Mouse (Mus musculus): ENCODE data around the gene Ppp4c. TPM values are rescaled to one million over a fixed set of nuclear protein-coding genes. Genes with fewer than 3 reads are reported as not detected.

The Ppp4c gene
- total and polyA plus RNA-seq, 2 experiments from 2014 or later, result 126 to 143 TPM

DNA sequence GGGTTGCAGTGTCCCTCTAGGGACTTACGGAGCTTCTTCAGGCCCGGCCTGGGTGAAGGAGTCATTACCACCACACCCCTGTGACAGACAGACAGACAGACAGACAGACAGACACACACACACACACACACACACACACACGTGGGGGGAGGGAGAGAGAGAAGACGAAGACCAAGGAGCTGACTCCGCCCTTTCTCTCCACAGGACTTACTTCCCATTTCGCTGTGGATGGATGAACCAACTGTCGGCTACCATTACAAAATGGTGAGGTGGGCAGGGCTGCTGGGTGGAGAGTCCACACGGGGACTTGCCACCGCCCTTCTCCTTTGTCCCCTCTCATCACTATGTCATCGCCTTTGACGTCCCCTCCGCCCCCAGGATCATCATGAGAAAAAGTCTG is 21.5 kb downstream of the Ppp4c start:
- WGBS, result 80% methylated on average over 12 of the region's 12 CpGs
- DNase-seq (ENCODE audit: low spot score) (no peak), ATAC-seq (no peak)
- H3K4me2 ChIP-seq (ENCODE audit: low read depth, low read length), result no peak overlapping the region
- no peaks in the 10 kb centered on the region for H3K27me3 ChIP-seq (ENCODE audit: insufficient read depth, low read length)
- no peak for TF ChIP-seq CTCF (IDR thresholded peaks at IDR 0.05; ENCODE audit: low read depth)
- H3K9me3 ChIP-seq (ENCODE audit: low read length), result no peaks in the 10 kb centered on the region
- no peak overlapping the region for H3K9ac ChIP-seq (replicated peaks; ENCODE audit: low read length)
- no peak overlapping the region for H3K27ac ChIP-seq
- H3K4me3 ChIP-seq (ENCODE audit: low read length), result no peak overlapping the region
- peaks cover 42% of the 10 kb centered on the region for H3K36me3 ChIP-seq (ENCODE audit: insufficient read depth, low read length)
- peaks cover 2% of the 10 kb centered on the region for H3K4me1 ChIP-seq (ENCODE audit: insufficient read depth, low read length)

DNA sequence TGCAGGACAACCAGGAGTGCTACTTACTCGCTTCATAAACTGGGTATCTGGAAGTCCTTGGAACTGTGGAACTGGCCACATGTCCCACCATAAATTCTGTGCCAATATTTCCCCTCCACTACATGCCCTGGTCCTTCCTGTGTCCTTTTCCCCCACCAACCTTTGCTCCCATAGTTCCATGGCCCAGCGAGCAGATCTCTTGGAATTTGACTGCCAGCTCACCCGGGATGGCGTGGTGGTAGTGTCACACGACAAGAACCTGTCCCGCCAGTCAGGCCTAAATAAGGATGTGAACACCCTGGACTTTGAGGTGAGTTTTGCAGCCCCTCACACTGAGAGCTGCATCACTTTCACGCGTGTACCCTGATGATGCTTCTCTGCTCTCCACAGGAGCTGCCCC is 25.3 kb downstream of the Ppp4c start:
- no peak overlapping the region for H3K27ac ChIP-seq
- H3K9ac ChIP-seq (replicated peaks; ENCODE audit: low read length), result no peak overlapping the region
- TF ChIP-seq CTCF (IDR thresholded peaks at IDR 0.05; ENCODE audit: low read depth), result no peak
- H3K4me3 ChIP-seq (ENCODE audit: low read length), result no peak overlapping the region
- no peaks in the 10 kb centered on the region for H3K27me3 ChIP-seq (ENCODE audit: insufficient read depth, low read length)
- no peak overlapping the region for H3K4me2 ChIP-seq (ENCODE audit: low read depth, low read length)
- ATAC-seq (no peak), DNase-seq (ENCODE audit: low spot score) (no peak)
- H3K36me3 ChIP-seq (ENCODE audit: insufficient read depth, low read length), result peaks cover 60% of the 10 kb centered on the region
- 96% methylated on average over 8 of the region's 8 CpGs for WGBS
- no peaks in the 10 kb centered on the region for H3K9me3 ChIP-seq (ENCODE audit: low read length)
- peaks cover 3% of the 10 kb centered on the region; the same call in 1 of the 2 replicates for H3K4me1 ChIP-seq (ENCODE audit: insufficient read depth, low read length)

DNA sequence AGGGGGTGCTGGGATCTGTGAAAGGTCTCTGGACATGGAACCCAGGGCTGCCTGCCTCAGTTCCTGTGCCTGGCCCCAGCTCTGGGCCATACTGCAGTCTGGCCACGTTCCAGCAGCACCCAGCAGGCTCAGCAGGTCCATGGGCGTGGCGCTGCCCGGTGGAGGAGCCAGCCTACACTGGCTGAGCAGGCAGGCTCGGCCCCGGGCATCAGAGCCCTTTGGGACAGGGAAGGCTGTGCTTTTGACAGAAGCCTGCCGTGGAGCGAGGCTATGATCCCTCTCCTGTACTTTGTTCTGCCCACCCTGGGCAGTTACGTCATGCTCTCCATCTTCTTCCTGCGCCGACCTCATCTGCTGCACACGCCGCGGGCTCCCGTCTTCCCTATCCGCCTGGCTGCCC is 26.1 kb downstream of the Ppp4c start, which contains the start of gene Gdpd3:
Gdpd3 (plus strand) TSS at position 134 of the 400 bp plus-strand sequence.
- H3K4me1 ChIP-seq (ENCODE audit: insufficient read depth, low read length), result peaks cover 9% of the 10 kb centered on the region; the same call in 1 of the 2 replicates
- H3K27me3 ChIP-seq (ENCODE audit: insufficient read depth, low read length), result no peaks in the 10 kb centered on the region
- H3K36me3 ChIP-seq (ENCODE audit: insufficient read depth, low read length), result peaks cover 59% of the 10 kb centered on the region
- ATAC-seq, result no peak
- DNase-seq (ENCODE audit: low spot score), result no peak
- no peak within 1 kb of the TSS for H3K4me3 ChIP-seq (ENCODE audit: low read length)
- no peak within 1 kb of the TSS for H3K27ac ChIP-seq
- no peak for TF ChIP-seq CTCF (IDR thresholded peaks at IDR 0.05; ENCODE audit: low read depth)
- 85% methylated on average over 16 of the region's 16 CpGs for WGBS
- no peaks in the 10 kb centered on the region for H3K9me3 ChIP-seq (ENCODE audit: low read length)
- no peak within 1 kb of the TSS for H3K9ac ChIP-seq (replicated peaks; ENCODE audit: low read length)
- H3K4me2 ChIP-seq (ENCODE audit: low read depth, low read length), result no peak within 1 kb of the TSS

DNA sequence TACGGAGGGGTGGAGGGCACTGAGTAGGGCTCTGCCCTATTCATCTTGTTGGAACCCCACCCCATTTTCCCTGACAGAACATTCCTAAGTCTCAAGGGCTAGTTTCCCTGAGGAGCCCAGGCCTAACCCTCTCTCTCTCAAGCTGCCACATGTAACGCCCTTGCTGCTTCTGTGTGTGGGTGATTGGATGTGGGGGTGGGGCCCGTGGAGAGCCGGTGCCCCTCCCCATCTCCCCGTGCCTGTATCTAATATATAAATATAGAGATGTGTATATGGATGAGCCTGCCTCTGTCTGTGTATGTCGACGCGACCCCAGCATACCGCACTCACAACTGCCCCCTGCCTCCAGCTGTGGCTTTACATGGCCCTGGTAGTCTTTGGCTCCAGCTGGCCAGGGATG is 26.8 kb downstream of the Ppp4c start:
- 89% methylated on average over 9 of the region's 9 CpGs for WGBS
- no peak for DNase-seq (ENCODE audit: low spot score)

DNA sequence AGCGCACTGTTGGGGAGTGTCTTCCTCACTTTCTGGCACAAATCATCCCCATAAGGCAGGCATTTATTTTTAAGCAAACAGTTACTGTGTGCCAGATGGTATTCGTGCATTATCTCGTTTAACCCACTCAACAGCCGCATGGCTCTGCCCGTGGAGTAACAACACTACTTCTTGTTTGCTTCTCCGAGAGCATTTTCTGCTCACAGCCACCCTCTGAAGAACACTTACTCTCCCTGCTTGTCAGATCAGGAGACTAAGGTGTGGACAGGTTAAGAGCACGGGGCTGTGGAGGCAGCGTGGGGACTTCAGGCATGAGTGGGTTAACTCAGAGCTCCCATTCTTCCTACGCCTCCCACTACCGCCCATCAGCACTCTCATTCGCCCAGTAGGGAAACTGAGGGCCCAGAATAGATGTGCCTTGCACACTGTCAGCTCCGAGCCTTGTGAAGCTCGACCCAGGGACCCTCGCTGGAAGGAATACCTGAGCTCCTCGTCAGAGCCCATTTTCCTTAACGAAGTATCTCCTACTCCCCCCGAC is 29.8 kb downstream of the Ppp4c start:
- peaks cover 34% of the 10 kb centered on the region for H3K36me3 ChIP-seq (ENCODE audit: insufficient read depth, low read length)
- H3K9ac ChIP-seq (replicated peaks; ENCODE audit: low read length), result 0 out of 2 replicates have a peak overlapping the region, but pooled peaks have one; percentile 25
- no peaks in the 10 kb centered on the region for H3K27me3 ChIP-seq (ENCODE audit: insufficient read depth, low read length)
- no peak for TF ChIP-seq CTCF (IDR thresholded peaks at IDR 0.05; ENCODE audit: low read depth)
- no peak for DNase-seq (ENCODE audit: low spot score)
- H3K4me2 ChIP-seq (ENCODE audit: low read depth, low read length), result peak overlapping the region; percentile 36
- 52% methylated on average over 17 of the region's 17 CpGs for WGBS
- H3K4me1 ChIP-seq (ENCODE audit: insufficient read depth, low read length), result peaks cover 24% of the 10 kb centered on the region
- no peaks in the 10 kb centered on the region for H3K9me3 ChIP-seq (ENCODE audit: low read length)
- no peak overlapping the region for H3K4me3 ChIP-seq (ENCODE audit: low read length)
- H3K27ac ChIP-seq, result peak overlapping the region; percentile 22; the same call in 1 of the 2 replicates
- ATAC-seq, result no peak

More for the DNA sequence above, 26.8 kb downstream of the Ppp4c start:
- Histone ChIP-seq H3K4me3 (ENCODE audit: low read length) (no peak overlapping the region), H3K36me3 (ENCODE audit: insufficient read depth, low read length) (peaks cover 52% of the 10 kb centered on the region), H3K9ac (replicated peaks; ENCODE audit: low read length) (no peak overlapping the region), H3K9me3 (ENCODE audit: low read length) (no peaks in the 10 kb centered on the region), H3K27me3 (ENCODE audit: insufficient read depth, low read length) (no peaks in the 10 kb centered on the region), H3K4me1 (ENCODE audit: insufficient read depth, low read length) (peaks cover 15% of the 10 kb centered on the region), H3K4me2 (ENCODE audit: low read depth, low read length) (no peak overlapping the region), H3K27ac (no peak overlapping the region)
- no peak for TF ChIP-seq CTCF (IDR thresholded peaks at IDR 0.05; ENCODE audit: low read depth)
- ATAC-seq, result no peak

DNA sequence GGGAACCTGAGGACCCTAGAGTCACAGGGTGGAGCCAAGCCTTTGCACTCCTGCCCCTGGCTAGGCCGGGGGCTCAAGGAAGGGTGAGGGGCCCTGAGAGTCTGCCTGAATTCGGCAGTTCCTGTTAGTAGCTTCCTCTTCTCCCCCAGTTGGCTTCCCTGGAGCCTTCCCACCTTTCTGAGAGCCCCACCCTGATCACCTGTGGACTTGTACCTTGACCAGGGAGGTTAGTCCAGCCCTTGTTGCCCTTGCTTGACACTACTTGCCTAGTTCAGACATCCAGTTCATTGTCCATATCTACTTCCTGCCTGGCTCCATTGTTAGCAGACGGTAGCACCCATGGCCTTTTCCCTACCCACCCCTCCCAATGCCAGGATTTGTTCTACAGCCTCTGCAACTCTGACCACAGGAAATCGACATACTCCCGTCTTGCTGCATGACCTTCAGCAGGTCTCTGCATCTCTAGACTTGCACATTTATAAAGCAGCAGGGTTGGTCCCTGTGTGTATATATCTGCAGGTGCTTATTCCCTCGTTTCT is 30.7 kb downstream of the Ppp4c start:
- Histone ChIP-seq H3K9me3 (ENCODE audit: low read length) (no peaks in the 10 kb centered on the region), H3K27ac (peak overlapping the region; percentile 89; the same call in 1 of the 2 replicates), H3K9ac (replicated peaks; ENCODE audit: low read length) (no peak overlapping the region), H3K36me3 (ENCODE audit: insufficient read depth, low read length) (peaks cover 28% of the 10 kb centered on the region), H3K4me3 (ENCODE audit: low read length) (no peak overlapping the region), H3K27me3 (ENCODE audit: insufficient read depth, low read length) (no peaks in the 10 kb centered on the region), H3K4me2 (ENCODE audit: low read depth, low read length) (peak overlapping the region; percentile 98; the same call in 1 of the 2 replicates), H3K4me1 (ENCODE audit: insufficient read depth, low read length) (peaks cover 24% of the 10 kb centered on the region)
- ATAC-seq, result no peak
- no peak for DNase-seq (ENCODE audit: low spot score)
- no peak for TF ChIP-seq CTCF (IDR thresholded peaks at IDR 0.05; ENCODE audit: low read depth)
- 71% methylated on average over 6 of the region's 6 CpGs for WGBS

DNA sequence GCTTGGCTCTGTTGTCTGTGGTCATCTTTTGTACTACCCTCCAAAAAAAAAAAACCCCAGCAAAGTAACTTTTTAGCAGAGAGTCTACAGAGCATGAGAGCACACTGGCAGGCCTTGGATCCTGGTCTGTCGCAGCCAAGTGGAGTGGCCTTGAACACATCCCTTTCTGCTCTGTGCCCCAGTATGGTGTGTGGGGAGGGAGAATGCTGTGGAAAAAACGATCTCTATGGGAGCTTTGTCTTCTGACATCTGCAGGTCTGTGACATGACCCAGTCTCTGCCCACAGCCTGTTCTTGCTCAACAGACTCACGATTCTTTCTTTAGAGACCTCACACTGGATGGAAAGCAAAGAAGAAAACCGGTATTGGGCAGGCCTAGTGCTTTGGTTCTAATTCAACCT is 31.3 kb downstream of the Ppp4c start:
- DNase-seq (ENCODE audit: low spot score), result no peak
- no peak for ATAC-seq
- TF ChIP-seq CTCF (IDR thresholded peaks at IDR 0.05; ENCODE audit: low read depth), result no peak
- Histone ChIP-seq H3K27me3 (ENCODE audit: insufficient read depth, low read length) (no peaks in the 10 kb centered on the region), H3K4me3 (ENCODE audit: low read length) (0 out of 2 replicates have a peak overlapping the region, but pooled peaks have one; percentile 73), H3K27ac (peak overlapping the region; percentile 89), H3K4me2 (ENCODE audit: low read depth, low read length) (peak overlapping the region; percentile 98), H3K4me1 (ENCODE audit: insufficient read depth, low read length) (peaks cover 24% of the 10 kb centered on the region), H3K36me3 (ENCODE audit: insufficient read depth, low read length) (peaks cover 22% of the 10 kb centered on the region), H3K9ac (replicated peaks; ENCODE audit: low read length) (no peak overlapping the region), H3K9me3 (ENCODE audit: low read length) (no peaks in the 10 kb centered on the region)
- WGBS, result 56% methylated on average over 4 of the region's 4 CpGs

Measured in hindbrain, postnatal 0 days (tissue).